Mouse (Mus musculus): ENCODE measurements at regions not wholly inside any gene's neighbourhood (a gene's known extent, or its start where the extent isn't known, plus 50 kb on each side); places are given as distances from the start of the nearest gene placed in this dataset.
"Not testable (repeated sequence)": the region's sequence is repeated elsewhere in the genome, so short reads cannot be mapped to it uniquely, and the experiment has no call there.

GRCm38 (mm10) chr5:97330074-97330473 lies 62.1 kb downstream of the Naa11 start:
- CTCF ChIA-PET = interaction anchor here in 1 of 4 experiments (0.6 kb wide), 1 partner anchor 30 kb away, joined by 4 read pairs; no protein-coding TSS in a partner anchor
- POLR2A ChIA-PET = no interaction called here

- ChIA-PET CTCF (no interaction called here), POLR2A (no interaction called here)
Measured at GRCm38 (mm10) chr5:97325831-97326230, 66.3 kb downstream of the Naa11 start.

GRCm38 (mm10) chr5:97323873-97324272 lies 68.3 kb downstream of the Naa11 start:
- POLR2A ChIA-PET = no interaction called here
- CTCF ChIA-PET = interaction anchor here in 1 of 4 experiments (0.6 kb wide), 1 partner anchor 181 kb away, joined by 3 read pairs; no protein-coding TSS in a partner anchor

- ChIA-PET CTCF (no interaction called here), POLR2A (no interaction called here)
Measured at GRCm38 (mm10) chr5:97319816-97320487, 72.2 kb downstream of the Naa11 start.

- ChIA-PET POLR2A (no interaction called here), CTCF (interaction anchor here in 1 of 4 experiments (0.6 kb wide), 1 partner anchor 860 kb away, joined by 3 read pairs; no protein-coding TSS in a partner anchor)
Measured at GRCm38 (mm10) chr5:97306902-97307301, 85.3 kb downstream of the Naa11 start.

- ChIA-PET CTCF (no interaction called here), POLR2A (no interaction called here)
Measured at GRCm38 (mm10) chr5:97304921-97305320, 87.3 kb downstream of the Naa11 start.

GRCm38 (mm10) chr5:97301621-97302020 lies 90.6 kb downstream of the Naa11 start:
- ChIA-PET CTCF (no interaction called here), POLR2A (no interaction called here)

- POLR2A ChIA-PET = no interaction called here
- CTCF ChIA-PET = no interaction called here
Measured at GRCm38 (mm10) chr5:97300861-97301260, 91.3 kb downstream of the Naa11 start.

GRCm38 (mm10) chr5:97300114-97300840 lies 91.9 kb downstream of the Naa11 start:
- CTCF ChIA-PET = no interaction called here
- POLR2A ChIA-PET = no interaction called here

- CTCF ChIA-PET = no interaction called here
Measured at GRCm38 (mm10) chr5:97299631-97300030, 92.5 kb downstream of the Naa11 start.

GRCm38 (mm10) chr5:97296213-97296612 lies 96.0 kb downstream of the Naa11 start:
- ChIA-PET CTCF (no interaction called here), POLR2A (no interaction called here)

More at GRCm38 (mm10) chr5:97299631-97300030, 92.5 kb downstream of the Naa11 start:
- POLR2A ChIA-PET = no interaction called here

GRCm38 (mm10) chr5:97290166-97290681 lies 102.0 kb downstream of the Naa11 start:
- POLR2A ChIA-PET = no interaction called here
- CTCF ChIA-PET = no interaction called here

- POLR2A ChIA-PET = no interaction called here
Measured at GRCm38 (mm10) chr5:97289401-97290165, 102.6 kb downstream of the Naa11 start.

GRCm38 (mm10) chr5:97279455-97279854 lies 112.7 kb downstream of the Naa11 start:
- CTCF ChIA-PET = no interaction called here
- POLR2A ChIA-PET = no interaction called here

More at GRCm38 (mm10) chr5:97289401-97290165, 102.6 kb downstream of the Naa11 start:
- CTCF ChIA-PET = interaction anchor here in 1 of 4 experiments (0.6 kb wide), 1 partner anchor 1890 kb away, joined by 3 read pairs; no protein-coding TSS in a partner anchor

- ChIA-PET POLR2A (interaction anchor here in 1 of 4 experiments (0.6 kb wide), 1 partner anchor 11 kb away, joined by 6 read pairs; no protein-coding TSS in a partner anchor), CTCF (interaction anchor here in 1 of 4 experiments (0.6 kb wide), 1 partner anchor 197 kb away, joined by 12 read pairs; no protein-coding TSS in a partner anchor)
Measured at GRCm38 (mm10) chr5:97277795-97278572, 114.2 kb downstream of the Naa11 start.

GRCm38 (mm10) chr5:97276724-97277123 lies 115.5 kb downstream of the Naa11 start:
- ChIA-PET CTCF (no interaction called here), POLR2A (interaction anchor here in 1 of 4 experiments (0.7 kb wide), 1 partner anchor 37 kb away, joined by 3 read pairs; no protein-coding TSS in a partner anchor)

- CTCF ChIA-PET, POLR2A ChIA-PET: not testable (repeated sequence)
Measured at GRCm38 (mm10) chr5:97264666-97265065, 127.5 kb downstream of the Naa11 start.

- ChIA-PET POLR2A (interaction anchor here in 1 of 4 experiments (0.6 kb wide), 1 partner anchor 26 kb away, joined by 3 read pairs; no protein-coding TSS in a partner anchor), CTCF (no interaction called here)
Measured at GRCm38 (mm10) chr5:97257106-97257505, 135.1 kb downstream of the Naa11 start.

Measured in embryonic stem cell, embryonic (primary cell).